Comparison of ENCODE assay signal across 15 mouse cellular contexts in genomic region chr2:31269188-31269587, GRCm38 (mm10). TPM values are rescaled to one million over a fixed set of nuclear protein-coding genes. Genes with fewer than 3 reads are reported as not detected.
A peak's percentile ranks its signal among the peaks of the same experiment; 100 is the strongest.
DNase-seq lines count a peak whose midpoint lies in the region; ATAC-seq and TF ChIP-seq lines count a peak whose summit lies in the region.
"Had no signal": no experiment of that assay in that cellular context is flagged by ENCODE, and none has a peak within 500 bp of the region (broad histone marks: within the 10 kb centered on the region; RNA-seq: fewer than 3 reads in every experiment).

No protein-coding gene starts in this region.

- intact Hi-C loops in heart, postnatal 25 days (cut with DNase I): no loop called here

- ATAC-seq in heart, embryonic 14.5 days (ENCODE audit: insufficient number of reproducible peaks, insufficient read depth, low FRiP score, low read depth): no peak
- no peak for ATAC-seq in kidney, postnatal 0 days (replicated peaks; ENCODE audit: low FRiP score, low read depth)
- peak; percentile 37 for ATAC-seq in forebrain, embryonic 13.5 days
- ATAC-seq: intestine, embryonic 15.5 days; lung, postnatal 0 days had no signal

- no peak overlapping the region for H3K27ac ChIP-seq in heart, embryonic 14.5 days (replicated peaks in 1 of 2; ENCODE audit: control insufficient read depth in 1 of 2, insufficient read depth in 1 of 2, low read depth in 2 of 2, low read length in 2 of 2)
- H3K27ac ChIP-seq in kidney, postnatal 0 days: peak overlapping the region; percentile 76
- no peak overlapping the region for H3K27ac ChIP-seq in kidney, adult 2 months (ENCODE audit: insufficient read depth, low read depth, low read length)
- H3K27ac ChIP-seq in forebrain, embryonic 13.5 days: peak overlapping the region; percentile 44; the same call in 1 of the 2 replicates
- peak overlapping the region; percentile 20; the same call in 1 of the 2 replicates for H3K27ac ChIP-seq in limb, embryonic 10.5 days
- H3K27ac ChIP-seq: intestine, embryonic 15.5 days; liver, embryonic 15.5 days had no signal

- TF ChIP-seq CTCF in kidney, postnatal 0 days (IDR thresholded peaks at IDR 0.05; ENCODE audit: low read depth): peak; percentile 6; the same call in 1 of the 2 replicates
- no peak for TF ChIP-seq CTCF in kidney, adult 2 months (conservative IDR thresholded peaks at IDR 0.05; ENCODE audit: insufficient read depth, insufficient read length, low read depth, low read length)

- no peak for DNase-seq in heart, postnatal 25 days (ENCODE audit: low spot score)
- no peak for DNase-seq in kidney, postnatal 0 days (ENCODE audit: low spot score)
- no peak for DNase-seq in kidney, adult 2 months
- DNase-seq in limb, embryonic 10.5 days (ENCODE audit: low spot score): no peak
- DNase-seq in frontal cortex, postnatal 14 days (ENCODE audit: low spot score in 2 of 2): no peak
- DNase-seq in right cerebral cortex, postnatal 36 days (ENCODE audit: low spot score in 2 of 2): no peak
- DNase-seq: gastrocnemius, postnatal 10 days; heart, adult 18-20 months; left cerebral cortex, postnatal 4 days; right cerebral cortex, adult 18-20 months had no signal

- peaks cover 28 to 45% of the 10 kb centered on the region in 2 experiments for H3K4me1 ChIP-seq in heart, embryonic 14.5 days (ENCODE audit: control insufficient read depth in 2 of 2, insufficient read depth in 2 of 2, low read length in 2 of 2)
- peaks cover 31% of the 10 kb centered on the region; the same call in 1 of the 2 replicates for H3K4me1 ChIP-seq in kidney, postnatal 0 days (replicated peaks; ENCODE audit: insufficient read depth, low read length)
- H3K4me1 ChIP-seq in kidney, adult 2 months (ENCODE audit: control insufficient read depth, insufficient read depth, low read length): no peaks in the 10 kb centered on the region
- H3K4me1 ChIP-seq in forebrain, embryonic 13.5 days: peaks cover 58% of the 10 kb centered on the region
- peaks cover 43% of the 10 kb centered on the region for H3K4me1 ChIP-seq in limb, embryonic 10.5 days
- H3K4me1 ChIP-seq: liver, embryonic 15.5 days had no signal

- H3K9me3 ChIP-seq in heart, embryonic 14.5 days (ENCODE audit: control insufficient read depth, low read length): no peaks in the 10 kb centered on the region
- no peaks in the 10 kb centered on the region for H3K9me3 ChIP-seq in kidney, postnatal 0 days (replicated peaks; ENCODE audit: low read length)
- H3K9me3 ChIP-seq in forebrain, embryonic 13.5 days (replicated peaks): no peaks in the 10 kb centered on the region
- H3K9me3 ChIP-seq in limb, embryonic 10.5 days (replicated peaks): no peaks in the 10 kb centered on the region
- H3K9me3 ChIP-seq: intestine, embryonic 15.5 days; liver, embryonic 15.5 days had no signal

- no peak for TF ChIP-seq POLR2A in kidney, adult 2 months (IDR thresholded peaks at IDR 0.05; ENCODE audit: low read depth, low read length)

- no peak overlapping the region for H3K4me3 ChIP-seq in heart, embryonic 14.5 days (ENCODE audit: control insufficient read depth in 1 of 2, insufficient read depth in 1 of 2, low read depth in 1 of 2, low read length in 2 of 2)
- no peak overlapping the region for H3K4me3 ChIP-seq in kidney, postnatal 0 days (replicated peaks; ENCODE audit: low read depth, low read length)
- H3K4me3 ChIP-seq in kidney, adult 2 months (ENCODE audit: insufficient read depth, low read depth, low read length): no peak overlapping the region
- H3K4me3 ChIP-seq in forebrain, embryonic 13.5 days: no peak overlapping the region
- H3K4me3 ChIP-seq in limb, embryonic 10.5 days: no peak overlapping the region
- H3K4me3 ChIP-seq: intestine, embryonic 15.5 days; liver, embryonic 15.5 days had no signal

- no peaks in the 10 kb centered on the region for H3K27me3 ChIP-seq in heart, embryonic 14.5 days (ENCODE audit: control insufficient read depth, insufficient read depth, low read length)
- no peaks in the 10 kb centered on the region for H3K27me3 ChIP-seq in kidney, postnatal 0 days (ENCODE audit: insufficient read depth, low read length)
- no peaks in the 10 kb centered on the region for H3K27me3 ChIP-seq in kidney, adult 2 months (replicated peaks; ENCODE audit: control insufficient read depth, insufficient read depth, low read length)
- H3K27me3 ChIP-seq in forebrain, embryonic 13.5 days: no peaks in the 10 kb centered on the region
- H3K27me3 ChIP-seq in limb, embryonic 10.5 days (ENCODE audit: low read depth, poor library complexity, severe bottlenecking): no peaks in the 10 kb centered on the region
- H3K27me3 ChIP-seq: intestine, embryonic 15.5 days; liver, embryonic 15.5 days had no signal

- WGBS in heart, embryonic 14.5 days: over 99% methylated on average over 6 of the region's 6 CpGs
- 87% methylated on average over 6 of the region's 6 CpGs for WGBS in kidney, postnatal 0 days
- 96% methylated on average over 6 of the region's 6 CpGs for WGBS in kidney, adult 2 months
- 81% methylated on average over 6 of the region's 6 CpGs for WGBS in forebrain, embryonic 13.5 days
- 95% methylated on average over 6 of the region's 6 CpGs for WGBS in limb, embryonic 10.5 days

- peaks cover 18% of the 10 kb centered on the region; the same call in 1 of the 2 replicates for H3K36me3 ChIP-seq in heart, embryonic 14.5 days (ENCODE audit: control insufficient read depth, insufficient read depth, low read length)
- no peaks in the 10 kb centered on the region for H3K36me3 ChIP-seq in kidney, postnatal 0 days (ENCODE audit: insufficient read depth, low read length)
- no peaks in the 10 kb centered on the region for H3K36me3 ChIP-seq in kidney, adult 2 months (ENCODE audit: control insufficient read depth, insufficient read depth, low read length)
- H3K36me3 ChIP-seq in forebrain, embryonic 13.5 days (ENCODE audit: poor library complexity, severe bottlenecking): peaks cover 13% of the 10 kb centered on the region; the same call in 1 of the 2 replicates
- peaks cover 66% of the 10 kb centered on the region for H3K36me3 ChIP-seq in limb, embryonic 10.5 days
- H3K36me3 ChIP-seq: intestine, embryonic 15.5 days; liver, embryonic 15.5 days had no signal

- no peak overlapping the region for H3K4me2 ChIP-seq in heart, embryonic 14.5 days (ENCODE audit: low read length)
- no peak overlapping the region for H3K4me2 ChIP-seq in kidney, postnatal 0 days (ENCODE audit: low read length)
- no peak overlapping the region for H3K4me2 ChIP-seq in forebrain, embryonic 13.5 days
- H3K4me2 ChIP-seq: intestine, embryonic 15.5 days; liver, embryonic 15.5 days had no signal

- H3K9ac ChIP-seq in heart, embryonic 14.5 days (ENCODE audit: low read length): peak overlapping the region; percentile 27; the same call in 1 of the 2 replicates
- peak overlapping the region; percentile 32; the same call in 1 of the 2 replicates for H3K9ac ChIP-seq in kidney, postnatal 0 days (ENCODE audit: low read depth, low read length)
- no peak overlapping the region for H3K9ac ChIP-seq in forebrain, embryonic 13.5 days
- H3K9ac ChIP-seq: intestine, embryonic 15.5 days; liver, embryonic 15.5 days had no signal

RNA-seq across cellular contexts. Expression of gene Ncs1, which starts 23.6 kb away (rescaled TPM):
- polyA plus RNA-seq in heart, embryonic 14.5 days (2014; fragmentation: Nextera tagmentation; extraction: Ambion mirVana): 51.7 and 52.2 TPM in 2 replicates
- total RNA-seq in heart, postnatal 25 days (2021): 10 to 100 TPM; 11.3 to 11.6 TPM
- polyA plus RNA-seq in kidney, postnatal 0 days (2015; fragmentation: Nextera tagmentation; extraction: Ambion mirVana): 23.5 and 26.3 TPM in 2 replicates
- 3.5 and 3.9 TPM in 2 replicates for polyA plus RNA-seq in kidney, adult 2 months (2012; rRNA removed)
- polyA plus RNA-seq in forebrain, embryonic 13.5 days (2015; fragmentation: Nextera tagmentation; extraction: Ambion mirVana): 72.7 and 77.6 TPM in 2 replicates
- 57.5 and 62.0 TPM in 2 replicates for polyA plus RNA-seq in limb, embryonic 10.5 days (2016; fragmentation: Nextera tagmentation; extraction: Ambion mirVana)

RNA-seq across cellular contexts. Expression of gene Hmcn2, which starts 45.0 kb away (rescaled TPM):
- 0.73 and 0.86 TPM in 2 replicates for polyA plus RNA-seq in heart, embryonic 14.5 days (2014; fragmentation: Nextera tagmentation; extraction: Ambion mirVana)
- total RNA-seq in heart, postnatal 25 days (2021): 10 to 100 TPM; 13.2 to 14.5 TPM
- 0.68 and 1.0 TPM in 2 replicates for polyA plus RNA-seq in kidney, postnatal 0 days (2015; fragmentation: Nextera tagmentation; extraction: Ambion mirVana)
- 14.3 and 16.4 TPM in 2 replicates for polyA plus RNA-seq in kidney, adult 2 months (2012; rRNA removed)
- 0.06 and 0.16 TPM in 2 replicates for polyA plus RNA-seq in forebrain, embryonic 13.5 days (2015; fragmentation: Nextera tagmentation; extraction: Ambion mirVana)
- 0.19 TPM in 1 of 2 replicates, not detected in the other for polyA plus RNA-seq in limb, embryonic 10.5 days (2016; fragmentation: Nextera tagmentation; extraction: Ambion mirVana)

Comparison
In these comparisons a context has a peak if more than half of its experiments do, and no peak if none do; other contexts are left out.
1. H3K27ac ChIP-seq: peak in kidney, postnatal 0 days (single experiment), forebrain, embryonic 13.5 days (single experiment) and limb, embryonic 10.5 days (single experiment); none in heart, embryonic 14.5 days (0 of 2) and kidney, adult 2 months (single experiment).